Mouse (Mus musculus): ENCODE measurements around the gene Rsph6a. TPM values are rescaled to one million over a fixed set of nuclear protein-coding genes. Genes with fewer than 3 reads are reported as not detected.

The Rsph6a gene
- polyA plus RNA-seq, 1 experiment from 2014 or later: not detected

GRCm38 (mm10) chr7:19119631-19120429 lies 65.3 kb downstream of the Rsph6a start, which contains the start of gene Fbxo46:
TSS of gene Fbxo46 (plus strand) at chr7:19119859.
- Histone ChIP-seq H3K36me3 (no peaks in the 10 kb centered on the region), H3K4me1 (replicated peaks) (peaks cover 26% of the 10 kb centered on the region), H3K4me2 (peak within 1 kb of the TSS; percentile 84), H3K9ac (peak within 1 kb of the TSS; percentile 80), H3K4me3 (peak within 1 kb of the TSS; percentile 58), H3K27me3 (0 out of 2 replicates have a peak, but pooled peaks cover 4% of the 10 kb centered on the region), H3K27ac (replicated peaks) (peak within 1 kb of the TSS; percentile 66), H3K9me3 (no peaks in the 10 kb centered on the region)
- peak; percentile 94 for ATAC-seq (ENCODE audit: low read depth)
- 3% methylated on average over 34 of the region's 34 CpGs for WGBS

GRCm38 (mm10) chr7:19121686-19122085 lies 67.2 kb downstream of the Rsph6a start:
- H3K4me2 ChIP-seq: no peak overlapping the region
- WGBS: 95% methylated on average over 4 of the region's 4 CpGs
- H3K27me3 ChIP-seq: 0 out of 2 replicates have a peak, but pooled peaks cover 4% of the 10 kb centered on the region
- no peak overlapping the region for H3K27ac ChIP-seq (replicated peaks)
- peaks cover 9% of the 10 kb centered on the region; the same call in 1 of the 2 replicates for H3K36me3 ChIP-seq
- no peak for ATAC-seq (ENCODE audit: low read depth)
- no peak overlapping the region for H3K4me3 ChIP-seq
- no peaks in the 10 kb centered on the region for H3K9me3 ChIP-seq
- peaks cover 26% of the 10 kb centered on the region for H3K4me1 ChIP-seq (replicated peaks)
- H3K9ac ChIP-seq: no peak overlapping the region

Small RNA genes within 50 kb of the gene (microRNA-seq; reads per million reads assigned to microRNA genes)
- gene Mir3100: not detected

Other genes with a start within 250 kb of the Rsph6a start
- gene Psg17, start 233.1 kb upstream of the Rsph6a start, polyA plus RNA-seq (2015; fragmentation: Nextera tagmentation; extraction: Ambion mirVana): not detected in 2 replicates
- gene Mill2, start 214.7 kb upstream of the Rsph6a start, polyA plus RNA-seq (2015; fragmentation: Nextera tagmentation; extraction: Ambion mirVana): 0.17 and 0.59 TPM in 2 replicates
- gene Pglyrp1, start 183.4 kb upstream of the Rsph6a start, polyA plus RNA-seq (2015; fragmentation: Nextera tagmentation; extraction: Ambion mirVana): 12.6 and 12.8 TPM in 2 replicates
- 19.7 and 23.0 TPM in 2 replicates for gene Ccdc61, start 144.3 kb upstream of the Rsph6a start, polyA plus RNA-seq (2015; fragmentation: Nextera tagmentation; extraction: Ambion mirVana)
- 9.7 and 10.7 TPM in 2 replicates for gene Nova2, start 128.8 kb upstream of the Rsph6a start, polyA plus RNA-seq (2015; fragmentation: Nextera tagmentation; extraction: Ambion mirVana)
- gene Nanos2, start 67.3 kb upstream of the Rsph6a start, polyA plus RNA-seq (2015; fragmentation: Nextera tagmentation; extraction: Ambion mirVana): 0.56 TPM in 2 replicates
- 5.8 and 7.4 TPM in 2 replicates for gene Mypop, start 63.4 kb upstream of the Rsph6a start, polyA plus RNA-seq (2015; fragmentation: Nextera tagmentation; extraction: Ambion mirVana)
- 28.4 and 29.9 TPM in 2 replicates for gene Irf2bp1, start 50.6 kb upstream of the Rsph6a start, polyA plus RNA-seq (2015; fragmentation: Nextera tagmentation; extraction: Ambion mirVana)
- 0.13 and 0.14 TPM in 2 replicates for gene Foxa3, start 31.2 kb upstream of the Rsph6a start, polyA plus RNA-seq (2015; fragmentation: Nextera tagmentation; extraction: Ambion mirVana)
- gene Sympk, start 30.3 kb upstream of the Rsph6a start, polyA plus RNA-seq (2015; fragmentation: Nextera tagmentation; extraction: Ambion mirVana): 30.4 and 32.7 TPM in 2 replicates
- gene Dmwd, start 21.5 kb downstream of the Rsph6a start, polyA plus RNA-seq (2015; fragmentation: Nextera tagmentation; extraction: Ambion mirVana): 25.1 and 26.0 TPM in 2 replicates
- 10.5 and 10.7 TPM in 2 replicates for gene Dmpk, start 29.2 kb downstream of the Rsph6a start, polyA plus RNA-seq (2015; fragmentation: Nextera tagmentation; extraction: Ambion mirVana)
- 2.5 and 3.2 TPM in 2 replicates for gene Six5, start 39.9 kb downstream of the Rsph6a start, polyA plus RNA-seq (2015; fragmentation: Nextera tagmentation; extraction: Ambion mirVana)
- gene Gm4969, start 63.7 kb downstream of the Rsph6a start, polyA plus RNA-seq (2015; fragmentation: Nextera tagmentation; extraction: Ambion mirVana): 2.1 and 2.3 TPM in 2 replicates
- 17.7 and 18.1 TPM in 2 replicates for gene Fbxo46, start 65.2 kb downstream of the Rsph6a start, polyA plus RNA-seq (2015; fragmentation: Nextera tagmentation; extraction: Ambion mirVana)
- 21.7 and 22.2 TPM in 2 replicates for gene Qpctl, start 94.6 kb downstream of the Rsph6a start, polyA plus RNA-seq (2015; fragmentation: Nextera tagmentation; extraction: Ambion mirVana)
- 108 and 118 TPM in 2 replicates for gene Snrpd2, start 95.0 kb downstream of the Rsph6a start, polyA plus RNA-seq (2015; fragmentation: Nextera tagmentation; extraction: Ambion mirVana)
- gene Gipr, start 111.4 kb downstream of the Rsph6a start, polyA plus RNA-seq (2015; fragmentation: Nextera tagmentation; extraction: Ambion mirVana): 1.3 and 1.4 TPM in 2 replicates
- gene Eml2, start 121.7 kb downstream of the Rsph6a start, polyA plus RNA-seq (2015; fragmentation: Nextera tagmentation; extraction: Ambion mirVana): 6.8 and 8.1 TPM in 2 replicates
- gene Gpr4, start 157.8 kb downstream of the Rsph6a start, polyA plus RNA-seq (2015; fragmentation: Nextera tagmentation; extraction: Ambion mirVana): 2.0 and 2.6 TPM in 2 replicates
- gene Opa3, start 173.6 kb downstream of the Rsph6a start, polyA plus RNA-seq (2015; fragmentation: Nextera tagmentation; extraction: Ambion mirVana): 38.7 and 39.9 TPM in 2 replicates
- gene Vasp, start 217.1 kb downstream of the Rsph6a start, polyA plus RNA-seq (2015; fragmentation: Nextera tagmentation; extraction: Ambion mirVana): 41.2 and 46.3 TPM in 2 replicates
- gene Ppm1n, start 225.4 kb downstream of the Rsph6a start, polyA plus RNA-seq (2015; fragmentation: Nextera tagmentation; extraction: Ambion mirVana): 0.41 and 0.59 TPM in 2 replicates
- 103 and 117 TPM in 2 replicates for gene Rtn2, start 227.9 kb downstream of the Rsph6a start, polyA plus RNA-seq (2015; fragmentation: Nextera tagmentation; extraction: Ambion mirVana)

Measured in neural tube, embryonic 13.5 days (tissue).